Mouse (Mus musculus) lung, adult 2 months (tissue): ENCODE measurements around the gene Als2cr12.

Experiments used
- CTCF ChIP-seq: fragments of 200-500 bp; IDR thresholded peaks from 2 replicates; pipeline ENCODE4 v1.5.1; 2011; ENCODE audit warnings: mild to moderate bottlenecking, low read length, control low read depth; ENCODE audit not compliant: insufficient read depth
- POLR2A ChIP-seq: fragments of 200-500 bp; IDR thresholded peaks from 2 replicates; pipeline ENCODE4 v1.6.1; 2011; ENCODE audit warnings: low read depth, mild to moderate bottlenecking, control low read depth, low read length, borderline replicate concordance; ENCODE audit errors: extremely low read depth

DNA sequence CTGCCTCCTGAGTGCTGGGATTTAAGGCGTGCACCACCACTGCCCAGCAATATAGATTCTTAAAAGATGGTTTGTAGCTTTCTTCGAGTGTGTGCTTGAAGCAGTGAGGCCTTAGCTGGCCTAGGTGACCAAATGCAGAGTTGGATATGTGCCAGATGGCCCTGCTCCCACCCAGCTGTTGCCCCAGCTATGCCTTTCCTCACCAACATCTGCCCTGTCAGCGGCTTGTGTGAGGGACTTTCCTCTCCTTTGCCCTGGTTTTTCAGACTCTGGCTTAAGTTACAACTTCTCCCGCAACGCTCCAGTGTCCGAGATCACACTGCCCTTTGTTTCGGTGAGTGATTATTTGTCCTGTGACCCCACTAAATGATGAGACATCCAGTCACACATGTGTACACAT is 48.9 kb upstream of the Als2cr12 start:
- TF ChIP-seq CTCF (no peak), POLR2A (no peak)
